Mouse (Mus musculus) ES-CJ7 (cell line): ENCODE results near the gene Foxj3.
"Not testable (repeated sequence)": the region's sequence is repeated elsewhere in the genome, so short reads cannot be mapped to it uniquely, and the experiment has no call there.

ENCODE experiments used
- DNase-seq: peaks from one replicate; pipeline ENCODE4 v3.0.0; 2011; ENCODE audit warnings: low read depth, low spot score

The Foxj3 gene

DNA sequence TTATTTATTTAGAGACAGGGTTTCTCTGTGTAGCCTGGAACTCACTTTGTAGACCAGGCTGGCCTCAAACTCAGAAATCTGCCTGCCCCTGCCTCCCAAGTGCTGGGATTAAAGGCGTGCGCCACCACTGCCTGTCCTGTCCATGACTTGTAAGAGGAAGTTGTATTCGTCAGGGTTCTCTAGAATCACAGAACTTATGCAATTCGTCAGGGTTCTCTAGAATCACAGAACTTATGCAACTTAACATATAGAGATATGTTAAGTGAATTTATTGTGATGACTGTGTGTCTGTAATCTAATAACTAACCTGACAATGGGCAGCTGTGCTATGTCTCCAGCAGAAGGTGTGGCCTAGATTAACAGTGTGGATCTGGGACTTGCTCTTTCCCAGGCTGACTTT, at the start of gene Foxj3:
Foxj3 (plus strand) TSS at position 390 of the 400 bp plus-strand sequence.
- DNase-seq, result not testable (repeated sequence)

DNA sequence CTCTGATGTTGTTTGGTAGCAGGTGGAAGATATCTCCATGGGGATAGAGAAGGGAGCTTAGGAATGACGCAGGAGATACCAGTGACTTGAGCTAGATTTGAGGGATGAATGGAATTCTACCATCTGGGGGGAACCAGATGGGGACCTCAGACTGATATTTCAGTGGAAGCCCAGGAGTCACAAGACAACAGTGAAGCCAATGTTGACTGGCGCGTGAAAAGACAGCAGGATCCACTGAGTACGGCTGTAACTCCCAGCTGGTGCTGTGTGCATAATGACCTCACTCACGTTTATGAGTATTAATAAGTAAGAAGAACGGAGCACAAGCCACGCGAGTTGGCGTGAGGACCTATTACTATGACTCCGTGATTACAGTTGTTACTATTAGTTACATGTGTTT, 47.1 kb upstream of the Foxj3 start:
- no peak for DNase-seq

DNA sequence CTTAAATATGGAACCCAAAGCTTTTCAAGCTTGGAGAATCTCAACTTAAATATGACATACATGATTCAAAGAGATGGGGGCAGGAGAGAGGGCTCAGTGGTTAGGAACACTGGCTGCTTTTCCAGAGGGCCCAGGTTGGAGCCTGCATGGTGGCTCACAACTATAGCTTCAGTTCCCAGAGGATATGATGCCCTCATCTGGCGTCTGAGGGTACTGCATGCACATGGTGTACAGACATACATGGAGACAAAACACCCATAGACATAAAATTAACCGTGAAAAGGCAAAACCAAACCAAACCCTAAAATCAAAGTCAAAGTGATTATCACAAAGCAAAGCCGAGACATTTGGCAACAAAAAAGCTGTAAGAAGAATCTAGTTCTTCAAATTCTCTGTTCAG, 46.0 kb upstream of the Foxj3 start:
- DNase-seq, result peak; percentile 84

DNA sequence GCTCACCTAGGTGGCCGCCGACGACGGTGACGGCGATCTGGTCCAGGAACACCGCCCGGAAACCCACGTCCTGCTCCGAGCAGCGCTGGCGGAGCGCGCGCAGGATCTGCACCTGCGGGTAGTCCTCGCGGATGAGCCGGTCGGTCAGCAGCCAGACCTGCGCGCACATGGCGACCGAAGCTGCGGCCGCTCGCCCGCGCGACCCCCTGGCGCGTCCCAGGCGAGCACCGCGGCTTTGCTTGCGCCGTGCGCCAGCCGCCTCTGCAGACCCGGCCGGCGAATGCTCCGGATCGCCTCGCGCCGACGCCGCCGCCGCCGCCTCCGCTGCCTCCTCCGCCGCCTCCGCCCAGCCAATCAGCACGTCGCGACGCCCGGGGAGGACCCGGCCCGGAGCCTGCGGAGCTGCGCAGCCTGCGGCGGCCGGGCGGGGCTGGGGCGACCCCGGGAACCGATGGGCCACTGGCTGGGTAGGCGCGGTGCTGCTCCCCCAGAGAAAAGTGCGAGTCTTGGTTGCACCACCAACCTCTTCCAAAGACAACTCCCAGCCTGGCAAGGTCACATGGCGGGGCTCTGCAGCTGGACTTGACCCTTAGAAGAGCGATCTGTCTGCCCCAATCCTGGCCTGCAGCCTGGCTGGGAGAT, 44.4 kb upstream of the Foxj3 start, which contains the start of gene Rimkla:
Rimkla (minus strand) TSS at position 338 of the 642 bp plus-strand sequence.
- peak; percentile 51 for DNase-seq

DNA sequence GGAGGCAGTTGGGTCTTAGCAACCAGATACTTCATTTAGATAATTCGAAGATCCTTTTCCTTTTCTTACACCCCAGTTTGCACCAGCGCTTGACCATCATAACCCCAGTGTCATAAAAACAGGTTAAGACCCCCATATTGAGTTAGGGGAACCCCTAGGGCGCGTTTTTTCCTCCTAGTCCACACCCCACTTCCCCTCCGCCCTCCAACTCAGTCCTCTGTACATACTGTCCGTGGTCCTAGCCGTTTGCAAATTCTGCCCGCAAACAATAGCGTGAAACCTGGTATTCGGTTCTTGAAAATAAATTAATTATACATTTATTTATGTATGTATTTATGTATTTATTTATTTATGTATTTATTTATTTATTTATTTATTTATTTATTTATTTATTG, 43.9 kb upstream of the Foxj3 start:
- no peak for DNase-seq

DNA sequence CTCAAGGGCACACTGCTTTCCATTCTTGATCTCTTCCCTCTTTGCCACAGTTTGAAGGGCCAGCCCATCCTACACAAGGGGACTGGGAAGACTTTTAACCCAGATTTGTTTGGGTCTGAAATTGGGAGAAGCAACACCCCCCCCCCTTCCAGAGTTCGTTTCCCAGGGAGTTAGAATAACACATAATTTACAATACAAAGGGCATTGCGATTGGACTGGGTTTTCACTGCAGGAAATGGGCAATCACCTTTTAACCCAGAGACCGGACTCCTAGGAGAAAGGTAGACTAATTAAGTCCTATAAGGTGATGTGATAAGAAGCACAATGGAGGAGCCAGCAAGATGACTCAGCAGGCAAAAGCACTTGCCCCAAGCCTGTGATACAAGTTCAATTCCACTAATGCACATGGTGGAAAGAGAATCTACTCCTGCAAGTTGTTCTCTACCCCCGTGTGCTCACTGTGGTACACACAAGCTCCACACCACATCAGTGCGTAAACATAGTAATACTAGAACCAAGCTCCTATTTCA, 38.4 kb upstream of the Foxj3 start:
- DNase-seq, result peak; percentile 92

DNA sequence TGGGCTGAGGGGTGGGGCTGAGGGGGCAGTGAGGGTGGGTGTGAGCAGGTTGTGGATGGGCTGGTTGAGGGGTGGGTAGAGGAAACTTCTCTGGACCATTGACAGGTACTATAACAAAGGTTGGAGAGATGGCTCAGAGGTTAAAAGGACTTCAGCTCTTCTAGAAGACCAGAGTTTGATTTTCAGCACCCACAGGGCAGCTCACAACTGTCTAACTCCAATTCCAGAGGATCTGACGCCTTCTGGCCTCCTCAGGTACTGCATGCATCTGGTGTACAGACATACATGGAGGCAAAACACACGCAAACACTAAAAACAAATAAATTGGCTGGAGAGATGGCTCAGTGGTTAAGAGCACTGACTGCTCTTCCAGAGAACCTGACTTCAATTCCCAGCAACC, 25.2 kb upstream of the Foxj3 start:
- peak; percentile 48 for DNase-seq

DNA sequence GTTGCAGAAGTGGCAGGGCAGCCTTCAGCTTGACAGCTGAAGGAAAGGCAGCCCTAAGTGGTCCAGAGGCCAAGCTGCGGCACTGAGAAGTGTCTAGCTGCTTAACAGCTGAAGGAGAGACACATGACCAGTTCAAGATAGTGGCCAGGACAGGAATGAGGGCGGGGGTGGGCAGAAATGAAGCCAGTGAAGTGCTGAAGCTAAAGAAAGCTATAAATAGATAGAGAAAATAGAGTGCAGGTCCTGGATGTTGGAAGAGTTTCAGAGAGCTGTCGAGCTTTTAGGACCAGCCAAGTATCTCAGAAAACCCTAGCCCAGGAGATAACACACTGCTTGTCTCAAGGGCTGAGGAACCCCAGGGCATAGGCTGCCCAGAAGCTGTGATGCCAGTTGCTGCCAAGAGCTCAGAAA, 24.1 kb upstream of the Foxj3 start:
- no peak for DNase-seq

DNA sequence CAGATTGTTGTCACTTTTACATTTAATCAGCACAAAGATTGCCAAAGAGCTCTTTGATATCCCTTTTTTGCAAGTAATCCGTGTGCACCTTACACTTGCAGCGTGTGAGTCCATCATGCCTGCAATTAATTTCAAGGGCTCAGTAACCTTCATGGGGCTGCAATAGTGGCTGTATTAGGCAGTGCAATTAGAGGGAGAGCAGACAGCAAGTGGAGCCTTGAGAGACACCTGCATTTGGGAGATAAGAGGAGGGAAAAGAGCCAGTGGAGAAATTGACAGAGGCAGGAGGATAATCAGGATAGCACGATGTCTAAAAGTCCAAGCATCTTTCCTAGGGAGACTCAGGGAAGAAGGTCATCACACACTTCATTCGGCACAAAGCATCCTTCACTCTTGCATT, 13.2 kb upstream of the Foxj3 start:
- no peak for DNase-seq

DNA sequence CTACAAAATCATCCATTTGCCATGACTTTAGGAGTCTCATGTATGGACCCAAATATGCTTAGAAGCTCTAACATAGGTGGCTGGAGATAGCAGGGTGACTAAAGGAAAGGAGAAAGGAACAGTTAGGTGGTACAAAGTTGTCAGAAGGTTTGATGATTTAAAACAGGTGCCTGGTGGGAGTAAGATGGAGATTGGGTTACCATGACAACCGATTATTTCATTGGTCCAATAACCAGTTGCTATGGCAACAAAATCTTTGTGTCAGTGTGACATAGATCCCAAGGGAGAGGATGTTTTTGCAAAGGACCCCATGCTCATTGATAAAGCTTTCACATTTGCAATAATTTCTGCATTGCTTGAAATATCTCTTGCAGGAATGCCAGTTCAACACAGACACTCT, 12.8 kb upstream of the Foxj3 start:
- no peak for DNase-seq

DNA sequence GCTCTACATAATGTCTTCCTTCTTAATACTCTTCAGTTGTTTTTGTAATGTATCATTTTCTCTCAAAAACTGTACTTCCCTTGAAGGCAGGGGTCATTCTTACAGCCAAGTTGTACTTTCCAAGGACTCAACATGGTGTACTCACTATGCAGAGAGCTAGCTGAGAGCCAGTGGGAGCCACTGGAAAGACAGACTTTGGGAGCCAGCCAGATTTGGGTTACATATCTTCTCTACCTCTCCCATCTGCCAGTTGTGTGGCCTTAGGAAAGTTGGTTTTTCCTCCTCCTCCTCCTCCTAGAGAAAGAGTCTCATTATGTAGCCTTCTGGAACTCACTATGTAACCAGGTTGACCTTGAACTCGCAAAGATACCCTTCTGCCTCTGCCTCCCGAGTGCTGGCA, 12.3 kb upstream of the Foxj3 start:
- no peak for DNase-seq

DNA sequence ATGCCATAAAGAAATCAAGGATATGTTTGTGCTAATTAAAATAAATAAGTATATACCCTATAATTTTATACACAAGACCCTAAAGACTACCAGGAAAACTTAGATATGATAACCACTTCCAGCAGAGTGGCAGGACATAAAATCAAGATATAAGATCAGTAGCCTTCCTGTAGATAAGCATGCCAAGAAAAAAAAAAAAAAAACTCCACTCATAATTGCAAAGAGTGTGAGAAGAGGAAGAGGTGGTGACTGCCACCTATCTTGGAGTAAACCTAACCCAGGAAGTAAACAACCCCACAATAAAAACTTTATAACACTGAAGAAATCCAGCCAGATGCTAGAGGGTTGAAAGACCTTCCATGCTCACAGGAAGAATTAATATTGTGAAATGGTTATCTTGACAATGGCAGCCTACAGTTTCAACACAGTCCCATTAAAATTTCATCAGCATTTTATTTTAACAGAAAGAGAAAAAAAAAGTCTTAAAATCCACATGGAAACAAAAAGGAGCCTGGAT, 10.4 kb upstream of the Foxj3 start:
- DNase-seq, result no peak

DNA sequence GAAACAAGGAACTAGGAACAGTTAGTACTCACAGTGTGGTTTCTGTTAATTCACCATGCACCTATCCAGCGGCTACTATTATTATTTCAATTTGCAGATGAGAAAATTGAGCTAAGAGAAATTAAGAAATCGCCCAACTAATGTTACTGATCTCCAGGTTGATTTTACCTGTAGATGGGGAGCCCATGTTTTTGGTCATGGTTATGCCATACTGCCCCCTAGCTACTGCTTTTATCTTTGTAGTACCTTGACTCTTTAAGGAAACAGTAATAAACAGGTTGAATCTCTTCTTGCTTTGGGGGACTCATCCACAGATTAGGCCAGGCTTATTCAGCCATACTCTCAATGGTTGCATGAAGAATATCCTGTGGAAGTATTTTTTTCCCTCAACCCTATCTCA, 5.0 kb upstream of the Foxj3 start:
- DNase-seq, result peak; percentile 52

DNA sequence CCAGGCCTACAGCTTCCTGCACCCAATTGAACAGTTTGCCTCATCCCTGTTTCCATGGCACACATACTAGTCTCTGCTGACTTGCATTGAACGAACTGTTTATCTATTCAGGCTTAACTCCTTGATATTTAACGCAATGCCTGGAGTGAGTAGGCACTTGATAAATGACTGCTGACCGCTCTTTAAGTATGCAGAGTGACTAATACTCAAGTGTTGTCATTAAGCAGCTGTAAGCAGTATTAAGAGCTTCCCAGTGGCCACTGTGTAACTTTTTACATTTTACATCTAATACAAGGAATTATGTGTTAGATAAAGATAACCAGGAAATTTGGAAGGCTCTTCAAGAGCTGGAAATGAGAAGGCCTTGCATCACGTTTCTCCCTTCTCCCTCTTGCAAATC, 1.7 kb upstream of the Foxj3 start:
- no peak for DNase-seq

DNA sequence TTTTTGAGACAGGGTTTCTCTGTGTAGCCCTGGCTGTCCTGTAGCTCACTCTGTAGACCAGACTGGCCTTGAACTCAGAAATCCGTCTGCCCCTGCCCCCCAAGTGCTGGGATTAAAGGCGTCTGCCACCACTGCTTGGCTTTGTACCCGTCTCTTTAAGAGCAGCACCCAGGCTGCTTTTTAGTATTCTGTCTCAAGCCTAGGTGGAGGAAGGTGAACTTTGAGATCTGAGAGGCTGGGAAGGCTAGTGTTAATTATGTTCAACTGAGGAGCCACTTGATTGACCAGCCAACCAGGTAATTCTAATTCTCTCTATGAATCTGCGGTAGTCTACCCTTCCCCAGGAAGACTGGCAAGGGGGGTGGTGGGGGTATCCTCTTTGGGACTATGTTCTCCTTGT, 632 bp downstream of the Foxj3 start:
- no peak for DNase-seq

DNA sequence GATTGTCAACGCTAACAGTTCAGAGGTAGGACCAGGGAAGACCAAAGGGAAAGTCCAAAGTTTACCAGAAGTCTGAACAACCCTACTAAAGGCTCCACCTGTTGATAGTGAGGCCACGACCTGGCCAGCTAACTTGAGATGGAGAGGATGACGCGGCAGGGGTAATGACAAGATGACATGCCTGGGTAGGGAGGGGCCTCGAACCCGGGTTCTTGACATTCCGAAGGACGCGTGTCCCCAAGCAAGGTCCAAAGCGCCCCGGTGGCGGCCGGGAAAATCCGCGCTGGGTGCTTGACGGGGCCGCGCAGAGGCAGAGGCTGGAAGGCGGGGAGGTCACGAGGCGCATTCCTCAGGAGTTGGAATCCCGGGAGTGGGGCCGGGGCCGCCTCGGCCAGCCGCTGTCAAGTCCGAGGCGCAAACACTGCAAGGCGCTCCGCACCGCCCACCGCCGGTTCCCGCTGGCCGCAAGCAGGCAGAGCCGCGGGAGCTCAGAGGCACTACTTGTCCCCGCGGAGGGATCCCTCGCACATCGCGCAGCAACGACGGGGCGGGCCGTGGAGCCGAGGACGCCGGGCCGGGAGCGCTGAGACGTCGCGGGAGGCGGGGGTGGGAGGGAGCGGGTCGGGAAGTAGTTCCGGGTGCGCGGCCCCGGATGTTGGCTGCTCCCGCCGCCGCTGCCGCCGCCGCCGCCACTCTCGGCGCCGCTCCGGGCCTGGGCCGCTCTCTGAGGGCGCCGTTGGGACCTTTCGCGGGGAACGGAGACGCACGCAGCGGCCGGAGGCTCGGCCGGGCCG, 2.4 kb downstream of the Foxj3 start, which contains the start of gene Frg2f1:
Frg2f1 (minus strand) TSS at position 499 of the 794 bp plus-strand sequence.
- peak; percentile 95 for DNase-seq

DNA sequence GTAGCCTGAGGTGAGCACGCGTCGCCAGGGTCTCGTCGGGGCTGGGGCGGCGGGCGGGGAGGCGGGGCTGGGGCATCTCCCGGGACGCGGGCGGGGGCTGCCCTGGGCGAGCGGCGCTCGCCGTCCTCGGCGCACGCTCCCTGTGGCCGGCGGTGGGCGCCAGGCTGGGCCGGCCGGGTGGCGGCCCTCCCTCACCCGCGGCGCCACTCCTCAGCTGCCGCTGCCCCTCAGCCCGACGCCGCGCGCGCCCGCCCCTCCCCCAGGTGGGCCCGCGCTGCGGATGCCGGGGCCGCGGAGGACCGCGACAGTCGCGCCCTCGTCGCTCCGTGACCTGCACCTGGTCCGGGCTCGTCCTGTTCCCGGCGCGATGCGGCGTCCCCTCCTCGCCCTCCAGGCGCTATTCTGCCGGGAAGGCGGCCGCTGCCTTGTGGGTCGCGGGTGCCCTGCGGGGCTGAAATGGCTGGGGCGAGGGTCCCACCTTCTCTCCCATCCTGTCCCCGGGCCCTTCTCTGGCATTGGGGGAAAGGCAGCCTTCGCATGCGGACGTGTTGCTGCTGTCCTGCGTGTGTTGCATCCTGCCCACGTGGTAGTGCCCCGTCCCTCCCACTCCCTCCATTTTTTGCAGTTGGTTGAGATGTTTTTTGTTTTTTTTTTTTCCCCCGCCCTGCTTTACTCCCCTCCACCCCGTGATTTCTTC, 3.2 kb downstream of the Foxj3 start:
- peak; percentile 63 for DNase-seq

DNA sequence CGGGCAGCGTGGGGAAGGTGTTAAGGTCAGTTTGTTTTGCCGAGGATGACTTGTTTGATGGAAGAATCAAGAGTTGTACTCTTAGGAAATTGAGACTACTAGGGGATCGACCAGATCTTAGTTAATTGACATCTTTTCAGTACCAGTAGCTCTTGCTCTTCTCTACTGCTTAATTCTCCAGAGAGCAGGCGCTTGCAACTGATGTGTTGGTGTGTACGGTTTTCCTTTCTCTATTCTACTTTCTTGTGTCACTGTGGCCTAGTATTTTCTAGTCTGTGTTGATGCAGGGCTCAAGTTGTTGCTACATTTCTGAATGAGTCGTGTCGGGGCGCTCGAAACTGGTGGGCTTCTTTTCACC, 3.7 kb downstream of the Foxj3 start:
- DNase-seq, result no peak

DNA sequence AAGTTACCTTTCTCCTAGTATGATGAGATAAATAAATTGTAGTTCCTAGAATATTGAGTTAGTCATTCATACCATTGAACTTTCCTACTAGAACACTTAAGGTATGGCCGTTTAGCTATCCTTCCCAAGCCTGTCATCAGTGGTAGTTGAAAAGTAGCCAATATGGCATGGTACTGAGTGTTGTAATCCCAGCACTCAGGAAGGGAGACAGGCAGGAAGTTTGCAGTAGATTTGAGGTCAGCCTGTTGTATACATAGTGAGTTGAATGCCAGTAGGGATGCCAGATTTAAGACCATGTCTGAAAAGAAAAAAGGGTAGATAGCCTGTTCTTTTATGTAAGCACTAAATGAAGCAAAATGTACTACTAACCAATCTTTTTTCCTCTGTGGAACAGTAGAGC, 14.1 kb downstream of the Foxj3 start:
- DNase-seq, result no peak

DNA sequence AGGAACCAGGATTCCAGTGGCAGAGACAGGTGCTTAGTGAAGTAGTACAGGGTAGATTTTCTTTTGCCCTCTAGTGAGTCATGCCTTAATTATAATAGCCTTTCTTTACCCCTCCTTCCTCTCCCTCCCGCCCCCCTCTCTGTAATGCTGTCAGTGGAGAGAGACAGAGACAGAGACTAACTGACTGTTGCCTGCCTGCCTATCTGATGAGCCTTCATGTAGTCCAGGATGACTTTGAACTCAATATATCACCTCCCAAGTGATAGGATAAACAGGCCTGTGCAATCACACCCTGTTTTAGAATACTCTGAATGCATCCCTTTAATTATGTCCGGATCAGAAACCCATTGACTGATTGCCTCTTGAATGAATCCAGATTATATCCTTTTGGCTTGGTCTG, 18.7 kb downstream of the Foxj3 start:
- DNase-seq, result no peak

DNA sequence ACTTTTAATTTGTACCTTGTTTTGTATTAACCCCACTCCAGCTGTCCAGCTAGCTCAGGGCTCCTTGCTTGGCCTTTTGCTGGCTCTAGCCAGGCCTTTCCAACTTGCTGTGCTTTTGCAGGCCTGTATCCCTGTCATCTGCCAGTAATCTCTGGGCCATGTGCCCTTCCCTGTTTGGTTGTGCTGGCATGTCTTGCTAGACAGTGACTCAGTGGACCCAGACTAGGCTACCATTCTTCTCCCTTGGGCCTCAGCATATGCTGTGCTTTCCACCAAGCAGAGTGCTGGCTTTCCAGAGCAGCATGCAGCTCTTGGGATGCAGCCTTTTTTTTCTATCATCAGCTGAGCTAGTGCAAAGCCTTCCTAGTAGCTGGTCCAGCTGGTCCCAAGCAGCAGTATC, 26.3 kb downstream of the Foxj3 start:
- DNase-seq, result no peak

DNA sequence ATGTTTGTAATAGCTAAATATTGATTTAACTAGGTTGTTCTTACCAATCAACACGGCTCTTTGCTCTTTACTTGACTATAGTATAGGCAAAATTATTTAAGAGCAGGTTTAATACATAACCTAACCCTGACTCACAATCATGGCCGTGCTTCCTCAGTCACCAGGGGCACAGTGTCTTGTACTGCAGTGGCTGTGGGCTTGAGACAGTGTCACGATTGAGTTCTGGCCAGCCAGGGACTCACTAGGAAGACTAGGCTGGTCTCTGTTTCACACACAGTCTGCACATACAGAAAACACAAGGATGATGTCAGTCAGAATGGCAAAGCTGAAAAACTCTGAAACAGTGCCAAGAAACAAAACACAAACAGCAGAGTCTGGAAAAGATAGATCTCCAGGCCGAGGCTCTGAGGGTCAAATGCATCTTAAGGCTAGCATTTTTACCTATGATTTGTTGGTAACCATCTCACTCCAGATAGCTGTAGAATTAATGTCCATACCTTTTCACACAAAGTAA, 29.6 kb downstream of the Foxj3 start:
- DNase-seq, result no peak
